Mouse (Mus musculus) hindbrain, embryonic 10.5 days (tissue): ENCODE data around the gene Iqcf6. TPM values are rescaled to one million over a fixed set of nuclear protein-coding genes. Genes with fewer than 3 reads are reported as not detected.
"Not testable (repeated sequence)": the region's sequence is repeated elsewhere in the genome, so short reads cannot be mapped to it uniquely, and the experiment has no call there.

Experiments used
- DNase-seq: peaks from one replicate; pipeline ENCODE4 v3.0.0-alpha.2; 2017; ENCODE audit warnings: low spot score
- H3K27ac ChIP-seq: fragments of 300-500 bp; sonication (generic); 2 replicates; pipeline ENCODE4 v1.5.1; 2016; ENCODE audit warnings: mild to moderate bottlenecking, moderate library complexity
- H3K27me3 ChIP-seq: fragments of 300-500 bp; sonication (generic); 2 replicates; pipeline ENCODE4 v1.6.1; 2016; ENCODE audit warnings: mild to moderate bottlenecking; ENCODE audit not compliant: poor library complexity, insufficient read depth, severe bottlenecking
- H3K36me3 ChIP-seq: fragments of 300-500 bp; sonication (generic); 2 replicates; pipeline ENCODE4 v1.6.1; 2016; ENCODE audit warnings: mild to moderate bottlenecking, moderate library complexity
- H3K4me1 ChIP-seq: fragments of 300-500 bp; sonication (generic); replicated peaks from 2 replicates; pipeline ENCODE4 v1.6.1; 2016; ENCODE audit warnings: mild to moderate bottlenecking
- H3K4me3 ChIP-seq: fragments of 300-500 bp; sonication (generic); 2 replicates; pipeline ENCODE4 v1.5.1; 2016; ENCODE audit warnings: mild to moderate bottlenecking, moderate library complexity
- H3K9me3 ChIP-seq: fragments of 300-500 bp; sonication (generic); 2 replicates; pipeline ENCODE4 v1.6.1; 2016; ENCODE audit warnings: mild to moderate bottlenecking, moderate library complexity
- WGBS: fragments of 180-500 bp; shearing (Covaris S2); methylation state at CpG from one replicate; pipeline ENCODE4 v1.1.7; 2016; 5-methylcytosine and 5-hydroxymethylcytosine counted together
- polyA plus RNA-seq: library from polyadenylated mRNA; unstranded; fragments of >200 nt; fragmentation: Nextera tagmentation; extraction: Ambion mirVana; gene quantifications from 2 replicates; pipeline ENCODE4 v1.2.1, GENCODE M21; 2016

Gene Iqcf6
- polyA plus RNA-seq = not detected in 2 replicates

DNA sequence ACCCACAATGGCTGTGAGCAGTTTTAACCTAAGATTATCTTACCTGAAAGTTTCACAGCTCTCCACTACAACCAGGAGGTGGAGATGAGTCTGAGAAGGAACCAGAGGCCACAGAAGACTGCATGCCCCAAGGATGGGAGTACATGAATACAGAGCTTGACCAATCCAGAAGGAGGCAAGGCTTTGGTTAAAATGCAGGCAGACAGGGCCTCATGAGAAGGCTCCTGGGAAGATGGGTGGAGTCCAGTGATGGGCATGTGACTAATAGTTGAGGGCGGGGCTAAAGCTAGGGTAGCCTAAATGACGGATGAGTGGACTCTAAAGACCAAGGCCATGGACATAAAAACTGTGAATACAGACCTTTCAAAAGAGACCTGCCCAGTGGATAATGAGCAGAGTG is at the start of gene Iqcf6:
Iqcf6 (plus strand) TSS at position 301 of the 400 bp plus-strand sequence.
- H3K27ac ChIP-seq = no peak within 1 kb of the TSS
- no peaks in the 10 kb centered on the region for H3K27me3 ChIP-seq
- 80% methylated on average over 2 of the region's 2 CpGs for WGBS
- H3K9me3 ChIP-seq = no peaks in the 10 kb centered on the region
- H3K36me3 ChIP-seq = no peaks in the 10 kb centered on the region
- no peak within 1 kb of the TSS for H3K4me3 ChIP-seq
- DNase-seq = no peak
- H3K4me1 ChIP-seq = 0 out of 2 replicates have a peak, but pooled peaks cover 3% of the 10 kb centered on the region

DNA sequence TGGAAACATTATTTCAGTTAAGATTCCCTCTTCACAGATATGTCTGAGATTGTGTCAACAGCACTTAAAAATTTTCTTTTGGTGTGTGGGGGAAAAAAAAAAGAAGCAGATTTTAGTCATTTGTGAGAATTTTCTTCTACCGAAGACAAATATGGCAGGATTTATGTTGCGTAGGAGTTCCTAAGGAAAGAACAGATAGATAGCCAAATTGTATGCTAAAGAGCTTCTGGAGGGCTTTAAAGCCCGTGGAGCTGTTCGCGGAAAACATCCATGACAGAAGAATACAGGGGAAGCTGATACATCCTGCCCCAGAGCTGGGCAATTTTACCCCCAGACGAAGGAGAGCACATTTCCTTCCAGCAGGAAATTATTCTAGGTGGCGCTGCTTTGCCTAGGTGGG is 46.4 kb upstream of the Iqcf6 start:
- Histone ChIP-seq H3K27ac (no peak overlapping the region), H3K36me3 (no peaks in the 10 kb centered on the region), H3K4me3 (no peak overlapping the region), H3K27me3 (no peaks in the 10 kb centered on the region), H3K4me1 (no peaks in the 10 kb centered on the region), H3K9me3 (no peaks in the 10 kb centered on the region)
- DNase-seq = no peak
- WGBS = 83% methylated on average over 7 of the region's 7 CpGs

DNA sequence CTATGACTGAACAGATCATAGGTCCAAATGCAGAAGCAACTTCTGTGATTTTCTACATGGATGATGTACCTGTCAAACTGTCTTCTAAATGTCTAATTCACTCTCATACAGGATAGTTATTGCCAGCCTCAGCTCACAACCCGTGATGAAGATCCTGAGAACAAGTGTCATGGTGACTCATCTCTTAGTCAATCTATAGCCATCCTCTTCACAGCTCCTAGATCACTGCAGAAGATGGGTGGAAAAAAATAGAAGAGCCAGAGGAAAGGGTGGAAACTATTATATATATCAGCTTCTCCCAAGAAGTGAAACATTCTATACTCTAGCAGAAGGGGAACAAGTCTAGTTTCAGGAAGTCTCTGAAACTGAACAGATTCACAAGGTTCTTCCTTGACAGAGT is 43.8 kb upstream of the Iqcf6 start:
- H3K4me1 ChIP-seq = no peaks in the 10 kb centered on the region
- H3K27ac ChIP-seq = no peak overlapping the region
- no peak for DNase-seq
- no peaks in the 10 kb centered on the region for H3K36me3 ChIP-seq
- H3K27me3 ChIP-seq = no peaks in the 10 kb centered on the region
- 87% methylated on average over 1 of the region's 1 CpGs for WGBS
- H3K9me3 ChIP-seq = no peaks in the 10 kb centered on the region
- H3K4me3 ChIP-seq = no peak overlapping the region

DNA sequence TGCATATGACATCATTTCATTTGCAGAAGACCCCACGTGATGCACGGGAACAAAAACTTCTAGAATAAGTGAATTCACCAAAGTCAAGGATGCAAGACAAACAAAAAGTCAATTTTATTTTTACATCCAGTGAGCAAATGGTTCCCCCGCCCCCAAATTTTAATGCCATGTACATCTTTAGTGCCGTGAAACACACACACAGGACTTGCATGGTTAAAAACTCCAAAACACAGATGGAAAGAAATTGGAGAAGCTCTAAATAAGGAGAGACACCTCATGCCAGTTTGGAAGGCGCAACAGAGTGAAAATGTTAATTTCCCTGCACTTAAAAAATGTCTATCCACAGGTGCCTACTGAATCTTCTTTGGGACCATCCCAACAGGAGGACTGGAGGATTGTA is 34.2 kb upstream of the Iqcf6 start:
- no peak overlapping the region for H3K4me3 ChIP-seq
- H3K36me3 ChIP-seq = no peaks in the 10 kb centered on the region
- H3K9me3 ChIP-seq = no peaks in the 10 kb centered on the region
- 92% methylated on average over 5 of the region's 5 CpGs for WGBS
- H3K4me1 ChIP-seq = 0 out of 2 replicates have a peak, but pooled peaks cover 3% of the 10 kb centered on the region
- no peaks in the 10 kb centered on the region for H3K27me3 ChIP-seq
- DNase-seq = no peak
- no peak overlapping the region for H3K27ac ChIP-seq

DNA sequence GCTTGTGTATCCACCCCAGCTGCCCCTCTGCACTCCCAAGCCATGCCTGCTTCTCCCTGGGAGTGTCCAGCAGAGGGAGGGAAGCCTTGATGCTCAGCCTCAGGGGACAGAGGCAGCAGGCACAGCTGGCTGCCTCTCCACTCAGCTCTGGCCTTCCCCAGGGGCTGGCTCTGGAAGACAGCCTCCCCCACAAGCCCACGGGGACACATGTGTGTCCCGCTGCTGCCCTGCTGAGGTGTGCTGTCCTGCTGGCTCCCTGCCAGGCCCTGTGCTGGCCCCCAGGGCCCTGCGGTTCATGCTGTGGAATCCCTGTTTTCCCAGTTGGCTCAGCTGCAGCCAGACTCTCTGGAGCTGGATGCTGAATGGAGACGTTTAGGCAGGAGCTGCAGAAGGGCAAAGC is 31.0 kb upstream of the Iqcf6 start:
- not testable (repeated sequence) for DNase-seq, H3K4me3 ChIP-seq, H3K36me3 ChIP-seq, H3K27ac ChIP-seq, H3K9me3 ChIP-seq, H3K27me3 ChIP-seq, H3K4me1 ChIP-seq
- 30% methylated on average over 4 of the region's 4 CpGs for WGBS

DNA sequence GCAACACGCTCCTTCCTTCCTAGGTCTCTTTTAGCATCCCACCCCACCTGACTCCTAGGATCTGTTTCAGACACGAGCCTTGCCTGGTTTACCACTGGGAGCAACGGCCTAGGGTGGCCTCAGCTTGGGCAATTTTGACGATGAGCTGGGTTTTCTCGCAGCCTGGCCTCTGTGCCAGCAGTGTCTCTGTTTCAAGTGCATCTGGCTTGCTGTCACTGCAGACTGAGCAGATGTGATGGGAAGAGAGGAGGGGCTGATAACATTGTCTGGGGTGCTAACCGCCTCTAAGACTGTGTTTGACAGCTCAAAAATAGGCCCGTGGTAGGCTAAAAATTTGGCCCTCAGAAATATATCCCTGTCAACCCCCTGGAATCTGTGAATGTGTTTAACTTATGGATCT is 30.5 kb upstream of the Iqcf6 start:
- Histone ChIP-seq H3K27ac (no peak overlapping the region), H3K4me3 (no peak overlapping the region), H3K4me1 (0 out of 2 replicates have a peak, but pooled peaks cover 3% of the 10 kb centered on the region), H3K36me3 (no peaks in the 10 kb centered on the region), H3K27me3 (no peaks in the 10 kb centered on the region), H3K9me3 (no peaks in the 10 kb centered on the region)
- 73% methylated on average over 7 of the region's 7 CpGs for WGBS
- no peak for DNase-seq

DNA sequence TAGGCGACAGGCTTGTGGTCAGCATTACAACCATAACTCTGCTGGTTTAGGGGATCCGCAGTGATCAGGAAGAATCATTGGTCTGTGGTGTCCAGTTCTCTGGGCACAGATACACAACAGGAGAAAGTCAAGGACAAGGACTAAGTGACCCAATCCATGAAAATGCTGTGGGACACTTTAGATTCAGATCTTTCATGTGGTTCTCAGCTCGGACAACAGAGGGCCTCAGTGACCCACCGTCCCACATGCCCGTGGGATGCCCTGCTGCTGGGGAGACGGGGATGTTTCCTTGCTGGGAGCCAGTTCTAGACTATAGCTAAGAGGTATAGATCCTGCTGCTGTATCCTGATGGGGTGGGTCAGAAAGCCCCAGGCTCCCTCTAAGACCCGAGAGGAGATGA is 27.9 kb upstream of the Iqcf6 start:
- 47% methylated on average over 7 of the region's 7 CpGs for WGBS

DNA sequence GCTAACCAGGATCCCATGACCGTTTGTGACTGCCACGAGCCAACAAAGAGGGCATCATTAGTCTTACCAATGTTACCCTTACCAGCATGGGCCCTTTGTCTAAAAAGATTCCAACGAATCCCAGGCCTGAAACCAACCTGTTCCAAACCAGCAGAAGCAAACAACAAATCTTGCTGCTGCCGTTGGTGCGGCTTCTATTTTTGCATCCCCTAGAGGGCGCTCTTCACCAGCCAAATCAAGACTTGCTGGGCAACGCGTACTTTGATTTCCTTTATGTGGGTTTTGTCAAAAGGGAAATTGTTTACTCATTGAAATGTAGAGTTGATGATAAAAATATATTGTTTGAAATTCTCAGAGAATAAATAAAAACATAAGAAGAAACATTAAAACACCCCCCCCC is 25.8 kb upstream of the Iqcf6 start:
- Histone ChIP-seq H3K27me3 (no peaks in the 10 kb centered on the region), H3K4me1 (0 out of 2 replicates have a peak, but pooled peaks cover 3% of the 10 kb centered on the region), H3K4me3 (no peak overlapping the region), H3K27ac (no peak overlapping the region), H3K9me3 (no peaks in the 10 kb centered on the region), H3K36me3 (no peaks in the 10 kb centered on the region)
- DNase-seq = peak; percentile 55
- WGBS = 30% methylated on average over 8 of the region's 8 CpGs

More for the DNA sequence above, 27.9 kb upstream of the Iqcf6 start:
- no peak overlapping the region for H3K4me3 ChIP-seq
- no peaks in the 10 kb centered on the region for H3K27me3 ChIP-seq
- DNase-seq = no peak
- H3K4me1 ChIP-seq = 0 out of 2 replicates have a peak, but pooled peaks cover 3% of the 10 kb centered on the region
- no peaks in the 10 kb centered on the region for H3K36me3 ChIP-seq
- H3K27ac ChIP-seq = no peak overlapping the region
- H3K9me3 ChIP-seq = no peaks in the 10 kb centered on the region

DNA sequence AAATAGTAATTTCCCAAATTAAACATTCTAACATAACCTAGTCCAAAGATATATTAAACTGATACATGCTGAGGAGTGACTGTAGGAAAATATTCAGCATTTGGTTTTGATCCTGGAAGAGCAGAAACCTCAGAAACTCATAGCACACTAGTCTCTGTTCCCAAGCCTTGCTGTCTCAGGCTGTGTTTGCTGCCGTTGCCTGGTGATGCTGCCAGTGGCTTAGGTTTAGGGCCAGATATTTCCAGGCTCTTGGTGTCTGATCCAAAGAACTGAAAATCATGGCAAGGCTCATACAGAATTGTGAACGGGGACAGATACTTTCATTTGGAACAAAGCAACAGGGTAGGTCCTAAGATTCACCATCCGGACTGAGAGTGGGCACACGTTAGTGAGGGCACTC is 15.7 kb upstream of the Iqcf6 start:
- 85% methylated on average over 4 of the region's 4 CpGs for WGBS
- no peak overlapping the region for H3K4me3 ChIP-seq
- H3K36me3 ChIP-seq = no peaks in the 10 kb centered on the region

DNA sequence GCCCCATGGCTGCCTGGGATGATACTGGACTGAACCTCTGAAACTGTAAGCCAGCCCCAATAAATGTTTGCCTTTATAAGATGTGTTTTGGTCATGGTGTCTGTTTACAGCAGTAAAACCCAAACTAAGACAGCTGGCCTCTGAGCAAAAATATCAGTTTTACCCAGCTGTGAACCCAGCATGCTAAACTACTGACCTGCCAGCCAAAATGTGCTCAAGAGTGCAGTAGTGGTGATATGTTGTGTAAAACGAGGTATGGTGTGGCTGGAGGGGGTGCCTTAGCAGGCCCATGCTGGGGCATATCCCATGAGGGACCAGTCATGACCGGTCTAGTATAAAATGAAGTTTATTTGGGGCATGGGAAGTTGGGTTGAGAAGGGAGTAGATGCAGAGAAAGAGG is 12.4 kb upstream of the Iqcf6 start:
- Histone ChIP-seq H3K36me3 (no peaks in the 10 kb centered on the region), H3K27me3 (no peaks in the 10 kb centered on the region), H3K27ac (no peak overlapping the region), H3K4me1 (0 out of 2 replicates have a peak, but pooled peaks cover 4% of the 10 kb centered on the region), H3K9me3 (no peaks in the 10 kb centered on the region), H3K4me3 (no peak overlapping the region)
- 64% methylated on average over 2 of the region's 2 CpGs for WGBS
- DNase-seq = no peak

More for the DNA sequence above, 15.7 kb upstream of the Iqcf6 start:
- no peak overlapping the region for H3K27ac ChIP-seq
- no peak for DNase-seq
- no peaks in the 10 kb centered on the region for H3K27me3 ChIP-seq
- no peaks in the 10 kb centered on the region for H3K9me3 ChIP-seq
- H3K4me1 ChIP-seq = 0 out of 2 replicates have a peak, but pooled peaks cover 4% of the 10 kb centered on the region

DNA sequence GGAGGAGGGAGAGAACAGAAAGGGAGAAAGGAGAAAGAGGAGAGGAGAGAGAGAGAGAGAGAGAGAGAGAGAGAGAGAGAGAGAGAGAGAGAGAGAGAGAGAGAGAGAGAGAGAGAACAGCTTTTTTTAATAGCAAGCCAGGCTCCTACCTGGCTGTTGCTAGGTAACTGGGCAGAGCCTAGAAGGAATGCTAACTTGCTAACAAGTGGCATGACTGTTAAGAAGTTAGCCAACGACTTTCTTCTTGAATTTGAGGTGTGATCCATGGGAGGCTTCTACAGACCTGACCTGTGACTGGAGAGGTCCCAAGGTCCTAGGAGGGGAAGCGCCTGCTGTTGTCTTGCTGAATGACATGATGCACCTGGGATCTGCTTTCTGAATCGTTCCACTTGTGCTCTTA is 11.8 kb upstream of the Iqcf6 start:
- H3K27ac ChIP-seq = no peak overlapping the region
- no peak for DNase-seq
- WGBS = 52% methylated on average over 3 of the region's 3 CpGs

DNA sequence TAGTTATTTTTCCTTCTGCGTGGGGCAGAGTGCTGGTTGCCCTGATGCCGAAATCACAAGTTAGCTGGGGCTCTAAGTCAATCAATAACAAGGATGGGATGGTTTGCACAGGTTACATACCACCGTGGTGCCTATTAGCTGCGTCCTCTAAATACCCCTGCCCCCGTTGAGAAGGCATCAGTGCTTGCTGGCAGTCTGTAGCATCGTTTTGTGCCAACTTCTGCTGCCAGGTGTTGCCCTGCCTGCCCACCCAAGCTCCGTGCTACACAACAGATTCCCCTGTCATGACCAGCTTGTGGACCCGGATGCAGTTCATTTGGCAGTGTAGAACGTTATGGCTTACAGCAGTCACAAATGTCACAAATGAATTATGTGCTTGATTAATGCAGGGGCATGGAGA is 10.1 kb upstream of the Iqcf6 start:
- H3K27me3 ChIP-seq = no peaks in the 10 kb centered on the region
- DNase-seq = no peak

More for the DNA sequence above, 11.8 kb upstream of the Iqcf6 start:
- Histone ChIP-seq H3K36me3 (no peaks in the 10 kb centered on the region), H3K27me3 (no peaks in the 10 kb centered on the region), H3K4me3 (no peak overlapping the region), H3K4me1 (0 out of 2 replicates have a peak, but pooled peaks cover 4% of the 10 kb centered on the region), H3K9me3 (peaks cover 5% of the 10 kb centered on the region; the same call in 1 of the 2 replicates)

DNA sequence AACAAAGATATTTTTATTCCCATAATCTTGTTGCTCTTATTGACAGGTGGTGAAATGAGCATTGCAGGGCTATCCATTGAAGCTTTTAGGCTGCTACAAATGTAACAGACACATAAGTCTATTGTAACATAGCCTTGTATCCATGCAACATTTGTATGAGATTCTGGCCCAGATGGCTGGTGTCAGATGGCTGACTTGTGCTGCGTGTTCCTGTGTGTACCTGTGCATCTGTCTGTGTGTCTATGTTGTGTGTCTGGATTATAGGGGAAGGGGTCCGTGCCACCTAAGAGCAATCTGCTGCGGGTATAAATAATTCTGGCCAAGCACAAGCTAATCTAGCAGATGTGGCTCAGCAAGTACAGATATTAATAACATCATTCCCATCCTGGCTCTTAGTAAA is 8.9 kb upstream of the Iqcf6 start:
- Histone ChIP-seq H3K27me3 (no peaks in the 10 kb centered on the region), H3K36me3 (no peaks in the 10 kb centered on the region), H3K27ac (no peak overlapping the region), H3K4me1 (0 out of 2 replicates have a peak, but pooled peaks cover 4% of the 10 kb centered on the region), H3K9me3 (peaks cover 5% of the 10 kb centered on the region; the same call in 1 of the 2 replicates), H3K4me3 (no peak overlapping the region)
- 87% methylated on average over 3 of the region's 3 CpGs for WGBS
- no peak for DNase-seq

More for the DNA sequence above, 10.1 kb upstream of the Iqcf6 start:
- no peak overlapping the region for H3K4me3 ChIP-seq
- H3K4me1 ChIP-seq = 0 out of 2 replicates have a peak, but pooled peaks cover 4% of the 10 kb centered on the region
- H3K27ac ChIP-seq = no peak overlapping the region
- no peaks in the 10 kb centered on the region for H3K36me3 ChIP-seq
- H3K9me3 ChIP-seq = peaks cover 5% of the 10 kb centered on the region; the same call in 1 of the 2 replicates
- 89% methylated on average over 9 of the region's 9 CpGs for WGBS

DNA sequence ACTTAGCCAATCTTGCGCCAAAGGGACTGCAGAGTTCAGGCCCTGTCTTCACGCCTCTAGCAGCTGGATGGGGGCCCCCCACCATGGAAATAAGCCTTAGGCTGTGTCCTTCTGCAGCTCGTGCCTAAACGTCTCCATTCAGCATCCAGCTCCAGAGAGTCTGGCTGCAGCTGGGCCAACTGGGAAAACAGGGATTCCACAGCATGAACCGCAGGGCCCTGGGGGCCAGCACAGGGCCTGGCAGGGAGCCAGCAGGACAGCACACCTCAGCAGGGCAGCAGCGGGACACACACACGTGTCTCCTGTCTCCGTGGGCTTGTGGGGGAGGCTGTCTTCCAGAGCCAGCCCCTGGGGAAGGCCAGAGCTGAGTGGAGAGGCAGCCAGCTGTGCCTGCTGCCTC is 1.4 kb downstream of the Iqcf6 start:
- H3K27me3 ChIP-seq = not testable (repeated sequence)
- WGBS = 27% methylated on average over 8 of the region's 8 CpGs

More for the DNA sequence above, 1.4 kb downstream of the Iqcf6 start:
- H3K4me3 ChIP-seq, H3K36me3 ChIP-seq, H3K9me3 ChIP-seq, H3K4me1 ChIP-seq, DNase-seq: not testable (repeated sequence)
- H3K27ac ChIP-seq = 0 out of 2 replicates have a peak overlapping the region, but pooled peaks have one; percentile 8
